Mouse (Mus musculus): ENCODE data around the gene Map6. TPM values are rescaled to one million over a fixed set of nuclear protein-coding genes. Genes with fewer than 3 reads are reported as not detected.

The Map6 gene
- 100 to 1,000 TPM; 178 to 182 TPM for total RNA-seq (2021)
- long read RNA-seq, full-length matches to known transcripts = 49 of 63 reads
- long read RNA-seq, partial matches to known transcripts = 11 of 63 reads
- long read RNA-seq, other reads (novel, unspliced or antisense) = 3 of 63 reads

GRCm38 (mm10) chr7:99267251-99267896 lies at the start of gene Map6:
Gene Map6 (plus strand): TSS chr7:99267447.
- peak; percentile 55 to 71 for DNase-seq (ENCODE audit: low spot score in 2 of 2)

- no peak for DNase-seq (ENCODE audit: low spot score in 2 of 2)
Measured at GRCm38 (mm10) chr7:99224225-99224624, 43.0 kb upstream of the Map6 start.

GRCm38 (mm10) chr7:99224648-99225190 lies 42.5 kb upstream of the Map6 start:
- DNase-seq (ENCODE audit: low spot score in 2 of 2) = no peak

- DNase-seq (ENCODE audit: low spot score in 2 of 2) = no peak
Measured at GRCm38 (mm10) chr7:99225421-99225820, 41.8 kb upstream of the Map6 start.

- DNase-seq (ENCODE audit: low spot score in 2 of 2) = no peak
Measured at GRCm38 (mm10) chr7:99226662-99227061, 40.6 kb upstream of the Map6 start.

- no peak for DNase-seq (ENCODE audit: low spot score in 2 of 2)
Measured at GRCm38 (mm10) chr7:99227267-99227666, 40.0 kb upstream of the Map6 start.

GRCm38 (mm10) chr7:99228825-99229224 lies 38.4 kb upstream of the Map6 start:
- no peak for DNase-seq (ENCODE audit: low spot score in 2 of 2)

GRCm38 (mm10) chr7:99229411-99229810 lies 37.8 kb upstream of the Map6 start:
- peak; percentile 37 to 43 for DNase-seq (ENCODE audit: low spot score in 2 of 2)

GRCm38 (mm10) chr7:99230061-99230747 lies 37.0 kb upstream of the Map6 start:
- no peak for DNase-seq (ENCODE audit: low spot score in 2 of 2)

- DNase-seq (ENCODE audit: low spot score in 2 of 2) = no peak
Measured at GRCm38 (mm10) chr7:99232571-99232970, 34.7 kb upstream of the Map6 start.

- no peak for DNase-seq (ENCODE audit: low spot score in 2 of 2)
Measured at GRCm38 (mm10) chr7:99234916-99235315, 32.3 kb upstream of the Map6 start.

- no peak for DNase-seq (ENCODE audit: low spot score in 2 of 2)
Measured at GRCm38 (mm10) chr7:99235657-99236056, 31.6 kb upstream of the Map6 start.

GRCm38 (mm10) chr7:99236888-99237660 lies 30.2 kb upstream of the Map6 start:
- DNase-seq (ENCODE audit: low spot score in 2 of 2) = no peak

- DNase-seq (ENCODE audit: low spot score in 2 of 2) = no peak
Measured at GRCm38 (mm10) chr7:99238417-99238816, 28.8 kb upstream of the Map6 start, which contains the start of gene Mogat2. Gene Mogat2 (minus strand): TSS chr7:99238619.

- no peak for DNase-seq (ENCODE audit: low spot score in 2 of 2)
Measured at GRCm38 (mm10) chr7:99242097-99242496, 25.1 kb upstream of the Map6 start.

GRCm38 (mm10) chr7:99248157-99248742 lies 19.0 kb upstream of the Map6 start:
- no peak for DNase-seq (ENCODE audit: low spot score in 2 of 2)

- DNase-seq (ENCODE audit: low spot score in 2 of 2) = no peak
Measured at GRCm38 (mm10) chr7:99248906-99249581, 18.2 kb upstream of the Map6 start.

- peak; percentile 48 to 59 for DNase-seq (ENCODE audit: low spot score in 2 of 2)
Measured at GRCm38 (mm10) chr7:99249582-99249911, 17.7 kb upstream of the Map6 start.

GRCm38 (mm10) chr7:99250386-99250785 lies 16.9 kb upstream of the Map6 start:
- no peak for DNase-seq (ENCODE audit: low spot score in 2 of 2)

- DNase-seq (ENCODE audit: low spot score in 2 of 2) = no peak
Measured at GRCm38 (mm10) chr7:99255006-99255405, 12.2 kb upstream of the Map6 start.

- no peak for DNase-seq (ENCODE audit: low spot score in 2 of 2)
Measured at GRCm38 (mm10) chr7:99261900-99262299, 5.3 kb upstream of the Map6 start.

All from layer of hippocampus, postnatal 10 days (tissue).